Mouse (Mus musculus) cortical plate, adult 2 months (tissue): ENCODE data around the gene Naa40. TPM values are rescaled to one million over a fixed set of nuclear protein-coding genes. Genes with fewer than 3 reads are reported as not detected.

Experiments
- H3K27ac ChIP-seq: fragments of 200-500 bp; 2 replicates; pipeline ENCODE4 v1.5.1; 2012; ENCODE audit warnings: low read length, control low read depth, inconsistent platforms; ENCODE audit not compliant: insufficient read depth
- H3K4me1 ChIP-seq: fragments of 200-500 bp; 2 replicates; pipeline ENCODE4 v1.6.1; 2011; ENCODE audit warnings: low read length; ENCODE audit not compliant: control insufficient read depth, insufficient read depth
- H3K4me3 ChIP-seq: fragments of 200-500 bp; 2 replicates; pipeline ENCODE4 v1.5.1; 2011; ENCODE audit warnings: mild to moderate bottlenecking, low read length, control low read depth; ENCODE audit not compliant: insufficient read depth
- CTCF ChIP-seq: fragments of 200-500 bp; IDR thresholded peaks from 2 replicates; pipeline ENCODE4 v1.5.1; 2011; ENCODE audit warnings: mild to moderate bottlenecking, control low read depth, low read length; ENCODE audit not compliant: insufficient read depth; ENCODE audit errors: extremely low read depth
- POLR2A ChIP-seq: fragments of 200-500 bp; IDR thresholded peaks from 2 replicates; pipeline ENCODE4 v1.6.1; 2011; ENCODE audit warnings: mild to moderate bottlenecking, low read length, control low read depth; ENCODE audit not compliant: insufficient read depth; ENCODE audit errors: extremely low read depth
- polyA plus RNA-seq: library from polyadenylated mRNA; depleted of rRNA; stranded (reverse); fragments of >200 nt; gene quantifications from 2 replicates; pipeline ENCODE4 v1.2.3, GENCODE M21; 2012

Naa40 gene
- polyA plus RNA-seq, 1 experiment = 62.4 TPM

DNA sequence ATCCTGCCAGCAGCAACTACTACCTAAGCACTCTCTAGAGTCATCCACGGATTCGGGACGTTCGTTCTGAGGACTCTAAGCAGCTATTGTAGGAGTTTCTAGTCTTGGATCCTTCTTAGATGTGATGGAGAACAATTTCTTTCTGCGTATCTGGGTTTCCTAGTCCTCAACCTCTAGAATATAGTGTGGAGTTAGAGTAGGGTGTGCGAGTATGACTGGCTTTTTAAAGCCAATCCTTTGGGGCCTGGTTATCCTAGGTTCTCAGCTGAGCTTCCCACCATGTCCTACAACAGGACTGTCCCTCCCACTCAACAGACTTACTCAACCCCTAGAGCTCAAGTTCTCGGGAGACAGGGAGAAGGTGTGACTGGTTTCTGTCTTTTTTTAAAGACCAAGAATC lies 35.7 kb downstream of the Naa40 start:
- Histone ChIP-seq H3K4me3 (peak overlapping the region; percentile 67), H3K4me1 (peaks cover 8% of the 10 kb centered on the region), H3K27ac (peak overlapping the region; percentile 18; the same call in 1 of the 2 replicates)
- TF ChIP-seq CTCF (no peak), POLR2A (no peak)

DNA sequence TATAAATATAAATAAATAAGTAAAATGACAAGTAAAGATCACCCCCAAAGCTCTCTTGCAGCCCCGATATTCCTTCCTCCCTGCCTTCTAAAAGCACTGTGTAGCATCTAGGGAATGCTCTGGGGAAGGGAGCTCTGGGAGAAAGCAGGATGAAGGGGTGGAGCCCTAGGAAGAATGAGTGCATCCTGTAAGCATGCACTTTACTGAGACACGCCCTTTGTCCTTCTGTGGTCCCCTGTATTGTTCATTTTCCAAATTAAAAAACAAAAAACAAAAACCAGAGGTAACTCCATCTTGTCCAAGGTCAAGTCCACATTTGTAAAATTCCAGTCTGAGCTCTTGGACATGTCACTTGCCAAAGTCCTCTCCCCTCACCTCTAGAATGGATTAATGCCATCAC lies 36.1 kb downstream of the Naa40 start:
- H3K4me3 ChIP-seq = peak overlapping the region; percentile 67
- no peak for TF ChIP-seq POLR2A
- no peak for TF ChIP-seq CTCF
- H3K27ac ChIP-seq = no peak overlapping the region
- H3K4me1 ChIP-seq = peaks cover 8% of the 10 kb centered on the region

DNA sequence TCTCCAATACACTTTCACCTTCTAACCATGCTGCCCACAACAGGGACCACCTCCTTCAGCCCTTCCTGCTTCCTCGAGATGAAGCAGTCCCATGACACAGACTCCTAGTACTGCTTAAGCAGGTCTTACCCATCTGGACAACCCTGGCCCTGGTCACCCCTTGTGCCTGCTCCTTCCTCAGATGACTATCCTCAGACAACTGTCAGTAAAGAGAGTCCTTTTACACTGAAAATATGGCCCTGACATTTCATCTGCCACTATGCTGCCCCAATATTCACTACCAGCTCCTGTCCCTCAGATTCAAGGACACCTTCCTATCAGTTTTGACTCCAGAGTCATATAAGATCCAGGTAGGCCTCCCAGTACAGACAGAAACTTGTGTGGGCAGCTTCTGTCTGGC lies 40.6 kb downstream of the Naa40 start:
- Histone ChIP-seq H3K4me1 (peaks cover 8% of the 10 kb centered on the region), H3K4me3 (no peak overlapping the region), H3K27ac (no peak overlapping the region)
- no peak for TF ChIP-seq POLR2A
- TF ChIP-seq CTCF = no peak

DNA sequence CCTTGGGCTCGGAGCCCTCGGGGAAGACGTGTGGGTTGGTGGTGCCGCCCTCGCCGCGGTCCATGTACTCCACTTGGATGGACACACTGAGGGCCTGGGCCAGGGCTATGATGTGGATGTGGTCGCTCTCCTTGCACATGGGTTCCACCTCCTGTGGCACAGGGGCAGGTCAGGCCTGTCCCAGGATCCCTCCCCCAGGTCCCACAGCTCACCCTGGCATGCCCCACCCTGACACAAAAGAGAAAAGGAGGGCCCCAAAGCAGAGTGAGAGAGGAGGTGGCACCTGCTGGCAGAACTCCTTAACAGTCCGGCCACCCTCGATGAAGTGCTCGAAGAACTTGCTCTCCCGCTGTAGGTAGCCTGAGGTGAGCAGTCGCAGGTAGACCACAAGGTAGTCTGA lies 41.9 kb downstream of the Naa40 start:
- TF ChIP-seq POLR2A (no peak), CTCF (no peak)
- H3K4me1 ChIP-seq = peaks cover under 1% of the 10 kb centered on the region
- H3K27ac ChIP-seq = no peak overlapping the region
- H3K4me3 ChIP-seq = no peak overlapping the region

DNA sequence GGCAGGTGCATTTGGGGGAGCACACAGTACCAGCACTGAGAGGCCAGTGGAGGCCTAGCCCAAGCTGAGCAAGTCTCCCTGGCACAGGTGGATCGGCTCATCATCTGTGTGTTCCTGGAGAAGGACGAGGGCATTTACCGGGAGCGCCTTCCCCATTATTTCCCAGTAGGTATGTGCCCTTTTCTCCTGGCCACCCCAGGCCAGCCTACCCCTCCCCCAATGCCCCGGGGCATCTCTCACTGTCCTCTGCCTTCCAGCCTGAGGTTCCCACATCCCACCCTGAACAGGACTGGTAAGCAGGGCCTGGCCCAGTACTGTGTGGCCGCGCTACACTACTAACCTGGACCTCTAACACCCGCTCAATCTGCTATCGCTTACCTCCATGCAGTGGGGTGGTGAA lies 43.5 kb downstream of the Naa40 start:
- TF ChIP-seq CTCF (no peak), POLR2A (no peak)
- Histone ChIP-seq H3K27ac (no peak overlapping the region), H3K4me1 (no peaks in the 10 kb centered on the region), H3K4me3 (no peak overlapping the region)

DNA sequence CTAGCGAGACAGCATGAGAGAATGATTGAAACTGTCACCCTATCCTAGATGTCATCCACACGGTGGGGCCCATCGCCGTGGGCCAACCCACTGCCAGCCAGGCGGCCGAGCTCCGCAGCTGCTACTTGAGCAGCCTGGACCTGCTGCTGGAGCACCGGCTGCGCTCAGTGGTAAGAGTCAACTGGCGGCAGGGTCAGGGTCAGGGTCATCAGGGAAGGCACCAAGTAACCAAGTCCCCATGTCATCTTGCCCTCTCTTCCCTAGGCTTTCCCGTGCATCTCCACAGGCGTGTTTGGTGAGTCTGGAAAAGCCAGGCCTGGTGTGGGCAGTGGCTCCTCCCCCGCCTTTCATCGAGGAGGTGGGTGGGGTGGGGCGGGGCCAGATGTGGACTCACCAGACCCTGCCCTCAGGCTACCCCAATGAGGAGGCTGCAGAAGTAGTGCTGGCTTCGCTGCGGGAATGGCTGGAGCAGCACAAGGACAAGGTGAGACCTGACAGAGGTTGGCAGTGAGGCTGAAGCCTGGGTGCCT lies 44.2 kb downstream of the Naa40 start:
- Histone ChIP-seq H3K27ac (no peak overlapping the region), H3K4me3 (no peak overlapping the region), H3K4me1 (no peaks in the 10 kb centered on the region)
- TF ChIP-seq CTCF = no peak
- TF ChIP-seq POLR2A = no peak

DNA sequence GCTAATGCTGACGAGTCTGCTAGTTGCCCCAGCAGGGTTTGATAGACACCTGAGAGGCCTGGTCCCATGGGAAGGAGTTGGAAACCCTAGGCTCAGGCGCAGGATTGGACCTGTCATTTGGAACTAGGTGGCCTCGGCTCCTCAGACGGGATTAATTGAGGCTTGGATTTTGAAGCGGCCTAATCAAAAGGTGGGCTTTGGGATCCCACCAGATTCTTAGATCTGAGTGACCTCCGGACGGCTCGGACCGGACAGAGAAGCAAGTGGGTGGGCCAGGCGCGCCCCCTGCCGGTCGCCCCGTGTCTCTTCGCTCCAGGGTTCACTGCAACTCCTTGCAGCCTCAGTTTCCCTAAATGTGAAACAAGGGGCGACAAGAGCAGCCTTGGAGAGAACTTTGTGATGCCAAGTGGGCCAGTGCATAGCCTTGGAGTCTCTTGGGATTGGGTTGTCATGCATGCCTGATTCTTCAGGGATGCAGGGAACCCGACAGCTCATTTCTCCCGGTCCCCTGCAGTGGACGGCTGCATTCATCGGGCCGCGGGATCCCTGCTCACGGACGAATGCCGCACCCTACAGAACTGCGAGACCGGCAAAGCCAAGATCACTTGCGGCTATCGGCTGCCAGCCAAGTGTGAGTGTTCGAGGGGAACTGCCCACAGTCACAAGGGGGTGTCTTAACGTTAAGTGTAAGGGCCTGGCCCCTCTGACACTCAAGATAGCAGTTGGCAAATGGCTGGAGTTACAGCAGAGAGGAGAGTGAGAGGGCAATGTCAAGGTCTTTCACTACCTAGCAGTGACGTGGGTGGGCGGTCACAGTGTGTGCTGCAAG lies 44.9 kb downstream of the Naa40 start:
- H3K4me1 ChIP-seq = no peaks in the 10 kb centered on the region
- no peak overlapping the region for H3K4me3 ChIP-seq
- TF ChIP-seq POLR2A = no peak
- peak; percentile 59 for TF ChIP-seq CTCF
- H3K27ac ChIP-seq = no peak overlapping the region

DNA sequence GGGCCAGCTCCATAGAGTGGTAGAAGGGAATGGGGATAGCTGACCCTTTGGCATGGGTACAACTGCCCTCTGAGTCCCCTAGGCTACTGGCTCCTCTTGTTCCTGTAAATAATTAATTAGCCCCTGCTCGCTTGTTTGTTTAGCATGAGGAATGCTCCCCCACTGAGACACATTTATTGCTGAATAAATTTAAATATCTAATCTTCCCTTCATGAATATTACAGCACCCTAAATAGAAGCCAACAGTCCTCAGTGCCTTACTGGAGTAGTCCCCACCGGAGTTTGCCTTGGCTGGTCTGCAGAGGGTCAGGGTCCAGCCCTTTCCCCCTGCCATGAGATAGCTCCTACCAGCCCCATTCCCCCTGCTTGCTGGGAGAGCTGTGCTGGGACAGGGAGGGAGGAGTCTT lies 48.4 kb downstream of the Naa40 start:
- TF ChIP-seq CTCF (no peak), POLR2A (no peak)
- Histone ChIP-seq H3K4me3 (no peak overlapping the region), H3K4me1 (no peaks in the 10 kb centered on the region), H3K27ac (no peak overlapping the region)

DNA sequence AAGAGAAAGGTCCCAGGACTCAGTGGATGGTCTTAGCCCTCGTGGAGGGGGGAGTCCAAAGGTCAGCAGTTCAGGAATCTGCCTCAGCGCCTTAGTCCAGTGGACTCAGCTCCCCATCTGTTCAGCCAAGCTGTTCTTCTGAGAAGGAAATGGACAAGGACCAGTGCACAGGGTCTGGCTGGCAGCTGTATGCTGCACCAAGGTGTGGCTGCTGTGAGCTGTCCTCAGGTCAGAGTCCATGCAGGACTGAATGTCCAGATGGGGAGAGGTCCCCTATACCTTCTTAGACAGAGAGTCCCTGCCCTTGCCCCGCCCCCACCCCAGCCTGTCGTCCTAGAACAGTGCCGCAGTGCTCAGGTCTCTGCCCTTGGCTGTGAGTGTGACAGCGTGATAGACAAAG lies 49.3 kb downstream of the Naa40 start:
- Histone ChIP-seq H3K27ac (no peak overlapping the region), H3K4me3 (no peak overlapping the region), H3K4me1 (no peaks in the 10 kb centered on the region; the same call in 1 of the 2 replicates)
- no peak for TF ChIP-seq CTCF
- no peak for TF ChIP-seq POLR2A

DNA sequence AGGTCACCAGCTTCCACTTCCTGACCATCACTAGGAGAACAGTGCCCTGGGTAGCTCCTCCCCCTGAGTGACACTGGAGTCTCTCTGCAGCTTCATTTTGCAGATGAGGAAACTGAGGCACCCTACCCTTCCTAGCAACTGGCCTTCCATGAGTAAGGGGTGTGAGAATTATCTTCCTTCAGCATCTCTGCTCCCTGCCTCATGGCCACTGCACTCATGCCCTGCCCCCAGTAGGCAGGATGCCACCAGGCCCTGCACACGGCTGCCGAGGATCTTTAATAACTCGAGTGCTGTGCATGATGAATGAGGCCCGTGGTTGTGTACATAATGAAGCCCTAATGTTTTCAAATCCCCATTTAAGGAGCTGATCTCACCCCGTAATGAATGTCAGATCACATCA lies 50.0 kb downstream of the Naa40 start:
- no peaks in the 10 kb centered on the region; the same call in 1 of the 2 replicates for H3K4me1 ChIP-seq

More for the DNA sequence above, 50.0 kb downstream of the Naa40 start:
- H3K4me3 ChIP-seq = no peak overlapping the region
- no peak for TF ChIP-seq POLR2A
- TF ChIP-seq CTCF = no peak
- H3K27ac ChIP-seq = no peak overlapping the region
